Mouse (Mus musculus) liver, embryonic 14.5 days (tissue): Measurements from ENCODE around the gene Rarres2.

Source experiments
- CTCF ChIP-seq: IDR thresholded peaks from 2 replicates; pipeline ENCODE4 v1.5.1; 2016; ENCODE audit warnings: antibody characterized with exemption, low read depth, control low read depth
- EP300 ChIP-seq: IDR thresholded peaks from 2 replicates; pipeline ENCODE4 v1.6.1; 2016; ENCODE audit warnings: antibody characterized with exemption, low read depth

DNA sequence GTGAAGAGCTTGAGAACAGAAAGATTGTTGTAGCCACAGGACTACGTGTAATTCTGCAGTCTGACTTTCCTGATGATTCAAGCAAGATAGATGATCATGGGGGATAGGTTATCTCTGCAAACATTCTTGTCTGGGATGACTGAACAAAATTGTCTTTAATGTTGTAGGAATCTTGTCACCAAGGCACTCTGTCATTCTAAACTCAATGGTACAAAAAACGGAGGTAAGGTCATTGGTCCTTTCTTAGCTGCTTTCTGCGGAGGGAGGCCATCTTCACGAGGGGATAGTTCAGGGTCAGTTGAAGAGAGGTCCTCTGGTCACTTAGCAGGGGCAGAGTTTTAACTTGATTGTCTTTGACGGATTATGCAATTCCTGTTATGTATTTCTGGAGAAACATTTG lies 6.1 kb upstream of the Rarres2 start:
- TF ChIP-seq CTCF (no peak), EP300 (no peak)
